Comparison of ENCODE assay signal across 8 mouse cellular contexts in the genomic region with DNA sequence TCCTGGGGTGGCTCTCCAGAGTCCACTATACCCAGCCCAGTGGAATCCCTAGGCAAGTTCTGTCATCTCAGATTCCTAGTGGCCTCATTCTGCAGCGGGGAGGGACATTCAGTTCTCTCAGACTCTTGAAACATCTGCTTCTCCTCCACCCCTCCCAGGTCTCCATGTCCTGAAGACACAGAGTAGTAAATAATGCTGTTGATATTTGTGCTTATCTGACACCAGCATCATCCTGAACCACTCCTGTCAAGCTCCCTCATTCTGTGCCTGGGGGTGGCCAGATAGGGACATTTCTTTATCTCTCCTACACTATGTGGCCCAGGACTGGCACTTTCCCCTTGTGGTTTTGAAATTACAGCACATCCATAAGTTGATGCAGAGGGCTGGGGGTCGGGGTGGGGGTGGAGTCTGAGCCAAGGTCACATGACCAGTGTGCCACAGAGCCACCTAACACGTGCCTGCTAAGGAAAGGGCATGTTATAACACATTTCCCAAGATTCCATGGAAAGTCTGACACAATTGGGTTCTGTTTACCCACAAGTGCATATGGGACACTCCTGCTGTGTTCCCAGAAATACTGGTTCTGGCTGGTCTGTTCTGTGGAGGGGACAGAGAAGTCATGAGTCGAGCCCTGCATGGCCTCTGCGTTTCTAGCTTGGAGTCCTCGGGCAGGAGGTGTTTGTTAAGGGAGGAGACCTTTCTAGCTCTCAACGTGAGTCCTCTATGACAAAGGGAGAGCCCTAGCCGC. TPM values are rescaled to one million over a fixed set of nuclear protein-coding genes. Genes with fewer than 3 reads are reported as not detected.
DNase-seq lines count a peak whose midpoint lies in the region; ATAC-seq and TF ChIP-seq lines count a peak whose summit lies in the region.
"Had no signal": no experiment of that assay in that cellular context is flagged by ENCODE, and none has a peak within 500 bp of the region (broad histone marks: within the 10 kb centered on the region; RNA-seq: fewer than 3 reads in every experiment).

No protein-coding gene starts in this region.

- no peaks in the 10 kb centered on the region for H3K9me3 ChIP-seq in lung, embryonic 14.5 days (ENCODE audit: low read depth, low read length)
- no peaks in the 10 kb centered on the region for H3K9me3 ChIP-seq in heart, embryonic 16.5 days (replicated peaks; ENCODE audit: control insufficient read depth, low read length)

- H3K27ac ChIP-seq in lung, embryonic 14.5 days (ENCODE audit: low read depth), result no peak overlapping the region; the same call in 1 of the 2 replicates
- peak overlapping the region; percentile 85 for H3K27ac ChIP-seq in heart, embryonic 16.5 days (ENCODE audit: low read length)

- DNase-seq in lung, embryonic 14.5 days, result no peak
- no peak for DNase-seq in lung, postnatal 14 days
- DNase-seq in c-Kit-negative CD71-positive TER-119-positive erythroid progenitor cells, embryonic 14.5 days (ENCODE audit: low read depth, low spot score), result peak; percentile 40
- DNase-seq in kidney, postnatal 4 days, result no peak
- DNase-seq in layer of hippocampus, adult 9-10 months (ENCODE audit: low spot score), result no peak
- DNase-seq: thymus, adult 18-20 months had no signal

- WGBS in lung, embryonic 14.5 days, result 47% methylated on average over 8 of the region's 8 CpGs
- WGBS in heart, embryonic 16.5 days, result 43% methylated on average over 8 of the region's 8 CpGs

- no peak overlapping the region for H3K9ac ChIP-seq in lung, embryonic 14.5 days
- H3K9ac ChIP-seq in heart, embryonic 16.5 days (ENCODE audit: low read length), result peak overlapping the region; percentile 56

- no peak overlapping the region for H3K4me2 ChIP-seq in lung, embryonic 14.5 days
- no peak overlapping the region for H3K4me2 ChIP-seq in heart, embryonic 16.5 days (ENCODE audit: low read depth, low read length)

- H3K4me3 ChIP-seq in lung, embryonic 14.5 days (ENCODE audit: low read depth, low read length), result no peak overlapping the region
- H3K4me3 ChIP-seq in heart, embryonic 16.5 days (ENCODE audit: low read length), result no peak overlapping the region

- H3K27me3 ChIP-seq in lung, embryonic 14.5 days (ENCODE audit: insufficient read depth, low read length), result no peaks in the 10 kb centered on the region
- no peaks in the 10 kb centered on the region for H3K27me3 ChIP-seq in heart, embryonic 16.5 days (ENCODE audit: control insufficient read depth, insufficient read depth, low read length)

- no peak for TF ChIP-seq CTCF in lung, embryonic 14.5 days (IDR thresholded peaks at IDR 0.05; ENCODE audit: low read depth)

- H3K36me3 ChIP-seq in lung, embryonic 14.5 days (ENCODE audit: insufficient read depth), result no peaks in the 10 kb centered on the region
- no peaks in the 10 kb centered on the region for H3K36me3 ChIP-seq in heart, embryonic 16.5 days (ENCODE audit: control insufficient read depth, insufficient read depth)

- peak; percentile 21; the same call in 1 of the 2 replicates for ATAC-seq in lung, embryonic 14.5 days (ENCODE audit: insufficient read depth)
- ATAC-seq in heart, embryonic 16.5 days (replicated peaks; ENCODE audit: extremely low read depth, insufficient read depth, low FRiP score), result no peak
- peak; percentile 90 for ATAC-seq in megakaryocyte-erythroid progenitor cell, adult 5-6 weeks (replicated peaks; ENCODE audit: low FRiP score, low TSS enrichment, poor library complexity, severe bottlenecking)

- H3K4me1 ChIP-seq in lung, embryonic 14.5 days (ENCODE audit: insufficient read depth), result no peaks in the 10 kb centered on the region
- peaks cover 25% of the 10 kb centered on the region for H3K4me1 ChIP-seq in heart, embryonic 16.5 days (ENCODE audit: control insufficient read depth, insufficient read depth, low read length)

RNA-seq across cellular contexts. Expression of a gene that starts 14.4 kb away (rescaled TPM):
- 0.08 TPM in 1 of 2 replicates, not detected in the other for polyA plus RNA-seq in lung, embryonic 14.5 days (2014; fragmentation: Nextera tagmentation; extraction: Ambion mirVana)
- 0.44 and 0.49 TPM in 2 replicates for polyA plus RNA-seq in heart, embryonic 16.5 days (2015; fragmentation: Nextera tagmentation; extraction: Ambion mirVana)
- not detected in 2 replicates for total RNA-seq in megakaryocyte-erythroid progenitor cell, adult 5-6 weeks (2014; fragmentation: Nextera tagmentation)
- total RNA-seq in megakaryocyte-erythroid progenitor cell, adult 5-6 weeks (2017), result not detected in 2 replicates

RNA-seq across cellular contexts. Expression of a gene that starts 19.4 kb away (rescaled TPM):
- polyA plus RNA-seq in lung, embryonic 14.5 days (2014; fragmentation: Nextera tagmentation; extraction: Ambion mirVana), result 309 and 315 TPM in 2 replicates
- polyA plus RNA-seq in heart, embryonic 16.5 days (2015; fragmentation: Nextera tagmentation; extraction: Ambion mirVana), result 272 and 283 TPM in 2 replicates
- total RNA-seq in megakaryocyte-erythroid progenitor cell, adult 5-6 weeks (2014; fragmentation: Nextera tagmentation), result 180 and 198 TPM in 2 replicates
- 177 and 204 TPM in 2 replicates for total RNA-seq in megakaryocyte-erythroid progenitor cell, adult 5-6 weeks (2017)

RNA-seq across cellular contexts. Expression of a gene that starts 51.1 kb away (rescaled TPM):
- 18.1 and 20.4 TPM in 2 replicates for polyA plus RNA-seq in lung, embryonic 14.5 days (2014; fragmentation: Nextera tagmentation; extraction: Ambion mirVana)
- polyA plus RNA-seq in heart, embryonic 16.5 days (2015; fragmentation: Nextera tagmentation; extraction: Ambion mirVana), result 6.3 and 8.7 TPM in 2 replicates
- total RNA-seq in megakaryocyte-erythroid progenitor cell, adult 5-6 weeks (2014; fragmentation: Nextera tagmentation), result 26.5 and 33.4 TPM in 2 replicates
- 15.0 and 31.4 TPM in 2 replicates for total RNA-seq in megakaryocyte-erythroid progenitor cell, adult 5-6 weeks (2017)
